21 mouse cellular contexts compared by ENCODE assay signal in the genomic region with DNA sequence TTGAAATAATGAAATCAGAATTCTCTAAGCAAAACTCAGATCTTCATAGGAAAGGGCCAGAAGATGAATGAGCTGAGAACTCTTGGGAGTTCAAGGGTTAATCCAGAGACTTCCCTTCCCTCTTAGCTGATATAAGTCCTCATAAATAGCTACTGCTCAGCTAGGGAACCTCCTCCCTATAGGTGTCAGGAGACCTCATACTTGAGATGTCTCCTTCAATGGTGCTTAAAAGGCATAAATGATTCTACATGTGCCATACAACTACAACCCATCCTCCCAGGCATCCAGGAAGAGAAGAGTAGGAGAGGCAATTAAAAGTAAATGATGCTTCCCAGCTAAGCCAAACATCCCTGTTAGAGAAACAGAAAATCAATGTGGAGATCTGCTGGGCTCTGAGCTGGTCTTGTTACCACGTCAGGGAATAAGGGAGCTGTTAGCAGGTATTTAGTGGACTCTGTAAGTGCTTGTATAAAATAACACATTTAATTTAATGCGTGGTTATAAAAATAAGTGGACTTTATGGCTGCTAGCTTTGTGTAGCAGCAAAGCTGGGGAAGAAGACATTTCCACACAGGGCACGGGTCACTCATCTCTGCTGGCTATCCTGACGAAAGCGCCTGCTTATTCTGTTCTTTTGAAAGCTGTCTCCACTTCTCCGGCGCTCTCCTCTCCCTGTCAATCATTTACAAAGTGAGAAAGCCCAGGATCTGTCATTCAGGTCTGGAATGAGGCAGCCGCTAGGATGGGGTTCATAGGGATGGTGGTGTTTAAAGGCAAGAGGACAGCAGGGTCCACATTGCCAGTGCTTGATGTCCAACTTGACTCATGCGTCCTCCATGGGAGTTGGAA.
DNase-seq lines count a peak whose midpoint lies in the region; ATAC-seq and TF ChIP-seq lines count a peak whose summit lies in the region.
"Had no signal": no experiment of that assay in that cellular context is flagged by ENCODE, and none has a peak within 500 bp of the region (broad histone marks: within the 10 kb centered on the region; RNA-seq: fewer than 3 reads in every experiment).

No protein-coding gene starts in this region.

- H3K4me1 ChIP-seq in intestine, embryonic 15.5 days (replicated peaks): no peaks in the 10 kb centered on the region
- no peaks in the 10 kb centered on the region for H3K4me1 ChIP-seq in intestine, postnatal 0 days (replicated peaks; ENCODE audit: control insufficient read depth, insufficient read depth, low read length)
- no peaks in the 10 kb centered on the region for H3K4me1 ChIP-seq in liver, adult 2 months (ENCODE audit: control insufficient read depth, insufficient read depth, low read length)
- H3K4me1 ChIP-seq in liver, embryonic 11.5 days (replicated peaks; ENCODE audit: control insufficient read depth, insufficient read depth, low read length): no peaks in the 10 kb centered on the region
- H3K4me1 ChIP-seq in neural tube, embryonic 13.5 days (replicated peaks): no peaks in the 10 kb centered on the region
- no peaks in the 10 kb centered on the region for H3K4me1 ChIP-seq in neural tube, embryonic 15.5 days
- no peaks in the 10 kb centered on the region for H3K4me1 ChIP-seq in intestine, embryonic 16.5 days (ENCODE audit: control insufficient read depth, insufficient read depth, low read length)
- H3K4me1 ChIP-seq: embryonic facial prominence, embryonic 10.5 days; embryonic facial prominence, embryonic 12.5 days; forebrain, embryonic 13.5 days; forebrain, embryonic 15.5 days had no signal

- H3K27ac ChIP-seq in intestine, embryonic 15.5 days: no peak overlapping the region
- no peak overlapping the region for H3K27ac ChIP-seq in intestine, postnatal 0 days (ENCODE audit: low read depth, low read length)
- no peak overlapping the region for H3K27ac ChIP-seq in liver, adult 2 months (replicated peaks; ENCODE audit: insufficient read depth, low read depth, low read length)
- H3K27ac ChIP-seq in liver, embryonic 11.5 days (ENCODE audit: low read depth, low read length): no peak overlapping the region
- no peak overlapping the region for H3K27ac ChIP-seq in neural tube, embryonic 13.5 days (replicated peaks)
- H3K27ac ChIP-seq in neural tube, embryonic 15.5 days (replicated peaks): no peak overlapping the region
- H3K27ac ChIP-seq in intestine, embryonic 16.5 days (ENCODE audit: low read length): no peak overlapping the region
- H3K27ac ChIP-seq: embryonic facial prominence, embryonic 10.5 days; embryonic facial prominence, embryonic 12.5 days; forebrain, embryonic 13.5 days; forebrain, embryonic 15.5 days had no signal

- peak; percentile 21 for DNase-seq in liver, adult 2 months (ENCODE audit: extremely low read depth, low read depth, low spot score)
- no peak for DNase-seq in liver, embryonic 11.5 days (ENCODE audit: low spot score)
- no peak for DNase-seq in embryo, embryonic 10.5 days (ENCODE audit: low spot score)
- DNase-seq: adrenal gland, adult 2 months; adrenal gland, postnatal 10 days; adrenal gland, postnatal 25 days; cerebellum, adult 11 months; cerebellum, adult 18-20 months; cerebellum, adult 8-10 months; cerebellum, adult 9-11 months; cerebellum, postnatal 14 days; cerebellum, postnatal 36 days had no signal

- peak; percentile 71 for ATAC-seq in intestine, embryonic 15.5 days
- ATAC-seq in intestine, postnatal 0 days: no peak
- ATAC-seq in liver, embryonic 11.5 days (replicated peaks; ENCODE audit: low FRiP score): no peak
- ATAC-seq in neural tube, embryonic 13.5 days (ENCODE audit: low read depth): peak; percentile 53; the same call in 1 of the 2 replicates
- ATAC-seq in neural tube, embryonic 15.5 days (ENCODE audit: low FRiP score): no peak; the same call in 1 of the 2 replicates
- peak; percentile 76 for ATAC-seq in intestine, embryonic 16.5 days
- ATAC-seq: forebrain, embryonic 13.5 days; forebrain, embryonic 15.5 days had no signal

- H3K79me2 ChIP-seq in liver, adult 2 months (ENCODE audit: control insufficient read depth, insufficient read depth, low read length): no peaks in the 10 kb centered on the region

- no peak overlapping the region for H3K4me3 ChIP-seq in intestine, embryonic 15.5 days (replicated peaks)
- H3K4me3 ChIP-seq in intestine, postnatal 0 days (ENCODE audit: low read depth, low read length): no peak overlapping the region
- H3K4me3 ChIP-seq in liver, adult 2 months (ENCODE audit: insufficient read depth, low read depth, low read length): no peak overlapping the region
- H3K4me3 ChIP-seq in liver, embryonic 11.5 days (ENCODE audit: low read depth, low read length): no peak overlapping the region
- no peak overlapping the region for H3K4me3 ChIP-seq in neural tube, embryonic 13.5 days
- no peak overlapping the region for H3K4me3 ChIP-seq in neural tube, embryonic 15.5 days (replicated peaks)
- no peak overlapping the region for H3K4me3 ChIP-seq in intestine, embryonic 16.5 days (ENCODE audit: low read length)
- H3K4me3 ChIP-seq: embryonic facial prominence, embryonic 10.5 days; embryonic facial prominence, embryonic 12.5 days; forebrain, embryonic 13.5 days; forebrain, embryonic 15.5 days had no signal

- H3K4me2 ChIP-seq in intestine, embryonic 15.5 days (replicated peaks): no peak overlapping the region
- H3K4me2 ChIP-seq in intestine, postnatal 0 days (replicated peaks; ENCODE audit: low read depth): no peak overlapping the region
- no peak overlapping the region for H3K4me2 ChIP-seq in liver, embryonic 11.5 days
- no peak overlapping the region for H3K4me2 ChIP-seq in neural tube, embryonic 13.5 days
- no peak overlapping the region for H3K4me2 ChIP-seq in neural tube, embryonic 15.5 days
- no peak overlapping the region for H3K4me2 ChIP-seq in intestine, embryonic 16.5 days (ENCODE audit: low read depth, low read length)
- H3K4me2 ChIP-seq: embryonic facial prominence, embryonic 12.5 days; forebrain, embryonic 13.5 days; forebrain, embryonic 15.5 days had no signal

- no peaks in the 10 kb centered on the region for H3K36me3 ChIP-seq in intestine, embryonic 15.5 days
- H3K36me3 ChIP-seq in intestine, postnatal 0 days (ENCODE audit: control insufficient read depth, insufficient read depth): no peaks in the 10 kb centered on the region
- H3K36me3 ChIP-seq in liver, adult 2 months (ENCODE audit: control insufficient read depth, insufficient read depth, low read length): no peaks in the 10 kb centered on the region
- no peaks in the 10 kb centered on the region for H3K36me3 ChIP-seq in liver, embryonic 11.5 days (ENCODE audit: control insufficient read depth, insufficient read depth, low read length)
- H3K36me3 ChIP-seq in neural tube, embryonic 13.5 days: no peaks in the 10 kb centered on the region
- no peaks in the 10 kb centered on the region for H3K36me3 ChIP-seq in neural tube, embryonic 15.5 days
- H3K36me3 ChIP-seq in intestine, embryonic 16.5 days (ENCODE audit: control insufficient read depth, insufficient read depth, low read length): no peaks in the 10 kb centered on the region
- H3K36me3 ChIP-seq: embryonic facial prominence, embryonic 10.5 days; embryonic facial prominence, embryonic 12.5 days; forebrain, embryonic 15.5 days had no signal

- TF ChIP-seq CTCF in intestine, postnatal 0 days (IDR thresholded peaks at IDR 0.05; ENCODE audit: low read depth): no peak
- no peak for TF ChIP-seq CTCF in liver, adult 2 months (IDR thresholded peaks at IDR 0.05; ENCODE audit: low read depth, low read length)

- no peak overlapping the region for H3K9ac ChIP-seq in intestine, embryonic 15.5 days
- H3K9ac ChIP-seq in intestine, postnatal 0 days (ENCODE audit: low read depth, low read length): no peak overlapping the region
- H3K9ac ChIP-seq in liver, adult 2 months (ENCODE audit: low read depth, low read length): no peak overlapping the region
- no peak overlapping the region for H3K9ac ChIP-seq in liver, embryonic 11.5 days (ENCODE audit: low read depth, low read length)
- H3K9ac ChIP-seq in neural tube, embryonic 13.5 days: no peak overlapping the region
- no peak overlapping the region for H3K9ac ChIP-seq in neural tube, embryonic 15.5 days (replicated peaks)
- no peak overlapping the region for H3K9ac ChIP-seq in intestine, embryonic 16.5 days (ENCODE audit: low read depth, low read length)
- H3K9ac ChIP-seq: embryonic facial prominence, embryonic 12.5 days; forebrain, embryonic 13.5 days; forebrain, embryonic 15.5 days had no signal

- H3K27me3 ChIP-seq in intestine, embryonic 15.5 days (replicated peaks): no peaks in the 10 kb centered on the region
- H3K27me3 ChIP-seq in intestine, postnatal 0 days (replicated peaks; ENCODE audit: control insufficient read depth, insufficient read depth, low read length): no peaks in the 10 kb centered on the region
- H3K27me3 ChIP-seq in liver, adult 2 months (ENCODE audit: control insufficient read depth, insufficient read depth, low read length): no peaks in the 10 kb centered on the region
- no peaks in the 10 kb centered on the region for H3K27me3 ChIP-seq in liver, embryonic 11.5 days (replicated peaks; ENCODE audit: control insufficient read depth, insufficient read depth, low read length)
- H3K27me3 ChIP-seq in neural tube, embryonic 13.5 days: no peaks in the 10 kb centered on the region
- no peaks in the 10 kb centered on the region for H3K27me3 ChIP-seq in neural tube, embryonic 15.5 days (replicated peaks)
- no peaks in the 10 kb centered on the region for H3K27me3 ChIP-seq in intestine, embryonic 16.5 days (replicated peaks; ENCODE audit: control insufficient read depth, insufficient read depth, low read length)
- H3K27me3 ChIP-seq: embryonic facial prominence, embryonic 12.5 days; forebrain, embryonic 13.5 days; forebrain, embryonic 15.5 days had no signal

- no peaks in the 10 kb centered on the region for H3K9me3 ChIP-seq in intestine, embryonic 15.5 days
- H3K9me3 ChIP-seq in intestine, postnatal 0 days (ENCODE audit: control insufficient read depth): no peaks in the 10 kb centered on the region
- H3K9me3 ChIP-seq in liver, embryonic 11.5 days (ENCODE audit: control insufficient read depth, low read length): no peaks in the 10 kb centered on the region
- no peaks in the 10 kb centered on the region for H3K9me3 ChIP-seq in neural tube, embryonic 13.5 days
- no peaks in the 10 kb centered on the region for H3K9me3 ChIP-seq in neural tube, embryonic 15.5 days (replicated peaks)
- no peaks in the 10 kb centered on the region for H3K9me3 ChIP-seq in intestine, embryonic 16.5 days (ENCODE audit: control insufficient read depth, low read length)
- H3K9me3 ChIP-seq: embryonic facial prominence, embryonic 10.5 days; embryonic facial prominence, embryonic 12.5 days; forebrain, embryonic 13.5 days; forebrain, embryonic 15.5 days had no signal

- 69% methylated on average over 9 of the region's 9 CpGs for WGBS in intestine, embryonic 15.5 days
- WGBS in intestine, postnatal 0 days: 61% methylated on average over 9 of the region's 9 CpGs
- 58% methylated on average over 9 of the region's 9 CpGs for WGBS in liver, adult 2 months
- 76% methylated on average over 9 of the region's 9 CpGs for WGBS in liver, embryonic 11.5 days
- WGBS in neural tube, embryonic 13.5 days: 82% methylated on average over 9 of the region's 9 CpGs
- WGBS in neural tube, embryonic 15.5 days: 79% methylated on average over 9 of the region's 9 CpGs
- WGBS in intestine, embryonic 16.5 days: 57% methylated on average over 9 of the region's 9 CpGs

- no peak for TF ChIP-seq POLR2A in liver, adult 2 months (IDR thresholded peaks at IDR 0.05; ENCODE audit: extremely low read depth, insufficient read depth, low read length)

Comparison
In these comparisons a context has a peak if more than half of its experiments do, and no peak if none do; other contexts are left out.
1. ATAC-seq: peak in intestine, embryonic 15.5 days (single experiment), neural tube, embryonic 13.5 days (single experiment) and intestine, embryonic 16.5 days (single experiment); none in intestine, postnatal 0 days (single experiment), liver, embryonic 11.5 days (single experiment) and neural tube, embryonic 15.5 days (single experiment).